Mouse (Mus musculus) heart, postnatal 0 days (tissue): ENCODE measurements around the gene Rap2c. TPM values are rescaled to one million over a fixed set of nuclear protein-coding genes. Genes with fewer than 3 reads are reported as not detected.

Experiments used
- ATAC-seq: fragments of 200-750 bp; cut with Nextera tagmentation; 2 replicates; pipeline ENCODE4 v1.8.0; 2017; ENCODE audit warnings: low read depth, moderate number of reproducible peaks, moderate library complexity; ENCODE audit not compliant: insufficient read depth
- DNase-seq: peaks from one replicate; pipeline ENCODE4 v3.0.0-alpha.2; 2016; ENCODE audit warnings: low spot score
- H3K27ac ChIP-seq: fragments of 300-500 bp; sonication (generic); 2 replicates; pipeline ENCODE4 v1.5.1; 2014; ENCODE audit warnings: low read depth, mild to moderate bottlenecking
- H3K27me3 ChIP-seq: fragments of 300-500 bp; sonication (generic); 2 replicates; pipeline ENCODE4 v1.6.1; 2014; ENCODE audit warnings: low read length, mixed read lengths; ENCODE audit not compliant: control insufficient read depth, insufficient read depth
- H3K36me3 ChIP-seq: fragments of 300-500 bp; sonication (generic); replicated peaks from 2 replicates; pipeline ENCODE4 v1.6.1; 2014; ENCODE audit warnings: low read length, mixed read lengths; ENCODE audit not compliant: control insufficient read depth, insufficient read depth
- H3K4me1 ChIP-seq: fragments of 300-500 bp; sonication (generic); 2 replicates; pipeline ENCODE4 v1.6.1; 2014; ENCODE audit warnings: antibody characterized with exemption; ENCODE audit not compliant: control insufficient read depth, insufficient read depth
- H3K4me2 ChIP-seq: fragments of 300-500 bp; sonication (generic); 2 replicates; pipeline ENCODE4 v1.6.1; 2014; ENCODE audit warnings: low read depth, mild to moderate bottlenecking, low read length, moderate library complexity
- H3K4me3 ChIP-seq: fragments of 300-500 bp; sonication (generic); 2 replicates; pipeline ENCODE4 v1.5.1; 2014; ENCODE audit warnings: low read depth, low read length
- H3K9ac ChIP-seq: fragments of 300-500 bp; sonication (generic); replicated peaks from 2 replicates; pipeline ENCODE4 v1.6.1; 2014; ENCODE audit warnings: low read depth, low read length, mixed read lengths
- H3K9me3 ChIP-seq: fragments of 300-500 bp; sonication (generic); replicated peaks from 2 replicates; pipeline ENCODE4 v1.6.1; 2016; ENCODE audit warnings: low read length; ENCODE audit not compliant: control insufficient read depth
- CTCF ChIP-seq: IDR thresholded peaks from 2 replicates; pipeline ENCODE4 v1.5.1; 2016; ENCODE audit warnings: antibody characterized with exemption, control low read depth, low read depth
- EP300 ChIP-seq: IDR thresholded peaks from 2 replicates; pipeline ENCODE4 v1.6.1; 2016; ENCODE audit warnings: antibody characterized with exemption, low read depth
- WGBS: fragments of 180-500 bp; shearing (Covaris S2); extraction: QIAGEN DNeasy Blood & Tissue Kit; methylation state at CpG from one replicate; pipeline ENCODE4 v1.1.7; 2014; 5-methylcytosine and 5-hydroxymethylcytosine counted together
- polyA plus RNA-seq: library from polyadenylated mRNA; unstranded; fragments of >200 nt; fragmentation: Nextera tagmentation; extraction: Ambion mirVana; gene quantifications from 2 replicates; pipeline ENCODE4 v1.2.1, GENCODE M21; 2015
- total RNA-seq: library from RNA; depleted of rRNA; stranded (reverse); fragments of >200 nt; gene quantifications from 2 replicates; pipeline ENCODE4 v1.2.3, GENCODE M21; 2014; ENCODE audit warnings: low replicate concordance; rRNA removed

Rap2c gene
- total and polyA plus RNA-seq, 2 experiments from 2014 or later, result 10.0 to 13.5 TPM

GRCm38 (mm10) chrX:50968157-50968932 is 49.5 kb downstream of the Rap2c start:
- no peak for DNase-seq

GRCm38 (mm10) chrX:50965157-50965556 is 52.7 kb downstream of the Rap2c start:
- H3K9me3 ChIP-seq, result no peaks in the 10 kb centered on the region
- 46% methylated on average over 3 of the region's 3 CpGs for WGBS
- no peak for ATAC-seq

More at GRCm38 (mm10) chrX:50968157-50968932, 49.5 kb downstream of the Rap2c start:
- Histone ChIP-seq H3K4me2 (no peak overlapping the region), H3K4me1 (no peaks in the 10 kb centered on the region), H3K4me3 (no peak overlapping the region), H3K9ac (no peak overlapping the region), H3K36me3 (no peaks in the 10 kb centered on the region), H3K27me3 (no peaks in the 10 kb centered on the region), H3K27ac (peak overlapping the region; percentile 64), H3K9me3 (no peaks in the 10 kb centered on the region)
- 33% methylated on average over 10 of the region's 10 CpGs for WGBS
- TF ChIP-seq EP300 (no peak), CTCF (no peak)
- no peak; the same call in 1 of the 2 replicates for ATAC-seq

DNA sequence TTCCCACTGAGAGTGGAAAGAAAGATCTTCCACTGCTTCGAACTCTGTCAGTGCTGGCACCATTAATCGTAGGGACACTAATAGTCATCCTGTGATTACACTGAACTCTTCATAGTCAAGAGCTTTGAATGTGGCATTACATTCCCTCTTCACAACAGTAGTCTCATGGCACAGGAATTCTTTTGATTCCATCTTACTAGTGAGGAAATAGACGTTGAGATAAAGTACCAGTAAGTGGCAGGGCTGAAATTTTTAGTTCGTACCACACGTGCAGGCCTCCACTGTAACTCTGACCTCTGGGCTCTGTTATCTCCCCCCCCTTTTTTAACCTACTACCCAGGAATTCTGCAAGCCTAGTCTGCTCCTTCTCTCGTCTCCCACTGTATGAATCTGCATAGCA is 54.9 kb downstream of the Rap2c start:
- 30% methylated on average over 6 of the region's 6 CpGs for WGBS
- no peaks in the 10 kb centered on the region for H3K27me3 ChIP-seq
- H3K4me1 ChIP-seq, result no peaks in the 10 kb centered on the region
- ATAC-seq, result no peak
- H3K4me3 ChIP-seq, result no peak overlapping the region
- no peak overlapping the region for H3K4me2 ChIP-seq
- H3K9ac ChIP-seq, result no peak overlapping the region
- no peak for DNase-seq
- H3K27ac ChIP-seq, result no peak overlapping the region
- TF ChIP-seq CTCF (no peak), EP300 (no peak)
- no peaks in the 10 kb centered on the region for H3K9me3 ChIP-seq
- no peaks in the 10 kb centered on the region for H3K36me3 ChIP-seq

More at GRCm38 (mm10) chrX:50965157-50965556, 52.7 kb downstream of the Rap2c start:
- Histone ChIP-seq H3K9ac (no peak overlapping the region), H3K4me2 (no peak overlapping the region), H3K4me1 (no peaks in the 10 kb centered on the region), H3K27ac (no peak overlapping the region), H3K36me3 (no peaks in the 10 kb centered on the region), H3K27me3 (no peaks in the 10 kb centered on the region), H3K4me3 (no peak overlapping the region)
- no peak for DNase-seq
- TF ChIP-seq CTCF, result no peak
- TF ChIP-seq EP300, result no peak

Other genes starting within 250 kb of the Rap2c start
- gene Stk26, start 177.0 kb downstream of the Rap2c start, total RNA-seq, result 3.4 and 5.2 TPM in 2 replicates
- gene Stk26, start 177.0 kb downstream of the Rap2c start, polyA plus RNA-seq, result 1.1 and 1.8 TPM in 2 replicates
- not detected in 2 replicates for gene Frmd7, start 75.3 kb downstream of the Rap2c start, total RNA-seq
- gene Frmd7, start 75.3 kb downstream of the Rap2c start, polyA plus RNA-seq, result 0.07 TPM in 1 of 2 replicates, not detected in the other
- 6.0 and 11.5 TPM in 2 replicates for gene Mbnl3, start 188.5 kb upstream of the Rap2c start, total RNA-seq
- 2.4 and 2.9 TPM in 2 replicates for gene Mbnl3, start 188.5 kb upstream of the Rap2c start, polyA plus RNA-seq